Mouse (Mus musculus) heart, adult 2 months (tissue): ENCODE measurements around the gene Bpi.

Source experiments
- CTCF ChIP-seq: fragments of 200-600 bp; IDR thresholded peaks from 2 replicates; pipeline ENCODE4 v1.8.1; 2022; ENCODE audit warnings: antibody characterized with exemption, mild to moderate bottlenecking, moderate library complexity
- EP300 ChIP-seq: fragments of 200-500 bp; IDR thresholded peaks from 2 replicates; pipeline ENCODE4 v1.6.1; 2011; ENCODE audit warnings: low read depth, low read length, control low read depth; ENCODE audit not compliant: insufficient read depth
- POLR2A ChIP-seq: fragments of 200-500 bp; IDR thresholded peaks from 2 replicates; pipeline ENCODE4 v1.6.1; 2011; ENCODE audit warnings: mild to moderate bottlenecking, low read depth, low read length, control low read depth; ENCODE audit not compliant: insufficient read depth

- TF ChIP-seq POLR2A (no peak), CTCF (peak; percentile 68), EP300 (0 out of 2 replicates have a peak, but pooled peaks have one; percentile 23)
Observed at GRCm38 (mm10) chr2:158225301-158225700, 32.6 kb upstream of the Bpi start.
